Mouse (Mus musculus) embryo, embryonic 11 days (tissue): ENCODE results near the gene Eif2ak4.

ENCODE experiments used
- DNase-seq: peaks from one replicate; pipeline ENCODE4 v3.0.0-alpha.2; 2015

Eif2ak4 gene

GRCm38 (mm10) chr2:118406811-118407210, 18.4 kb downstream of the Eif2ak4 start:
- DNase-seq = no peak

- no peak for DNase-seq
These were observed 20.0 kb downstream of the Eif2ak4 start for GRCm38 (mm10) chr2:118408336-118408895.

- DNase-seq = no peak
These were observed 24.4 kb downstream of the Eif2ak4 start for GRCm38 (mm10) chr2:118412821-118413220.

DNA sequence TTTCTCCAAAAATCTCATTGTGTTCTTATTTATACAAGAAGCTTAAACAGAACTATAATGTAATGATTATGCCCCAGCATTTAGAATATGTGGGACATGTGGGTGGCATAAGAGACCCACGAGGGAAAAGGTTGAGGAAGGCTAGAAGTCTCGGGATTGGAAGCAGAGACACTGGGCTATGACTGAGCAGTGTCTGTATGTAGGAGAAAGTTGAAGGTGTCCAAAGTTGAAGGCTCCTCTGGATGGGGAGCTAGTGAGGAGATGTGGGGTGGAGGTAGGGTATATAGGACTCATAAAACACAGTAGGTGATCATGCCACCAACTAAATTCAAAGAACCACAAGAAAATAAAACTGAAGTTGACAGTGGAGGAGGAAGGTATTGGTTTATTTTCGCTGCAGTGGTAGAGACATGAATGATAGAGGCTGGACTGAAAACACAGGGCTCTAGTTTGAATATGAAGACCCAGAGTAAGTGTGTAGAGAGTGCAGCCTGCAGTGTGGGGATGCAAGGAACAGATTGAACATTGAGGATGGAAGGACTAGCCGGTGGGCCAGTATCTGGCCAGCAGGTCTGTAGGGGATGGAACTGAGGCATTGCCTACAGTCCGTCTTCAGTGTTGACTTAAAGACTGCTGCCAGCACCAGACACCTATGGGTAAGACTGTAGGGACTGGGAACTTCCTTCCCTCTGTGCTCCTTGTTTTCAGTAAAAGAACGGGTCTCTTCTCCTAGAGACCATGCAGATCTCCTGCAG, 27.4 kb downstream of the Eif2ak4 start:
- DNase-seq = no peak

DNA sequence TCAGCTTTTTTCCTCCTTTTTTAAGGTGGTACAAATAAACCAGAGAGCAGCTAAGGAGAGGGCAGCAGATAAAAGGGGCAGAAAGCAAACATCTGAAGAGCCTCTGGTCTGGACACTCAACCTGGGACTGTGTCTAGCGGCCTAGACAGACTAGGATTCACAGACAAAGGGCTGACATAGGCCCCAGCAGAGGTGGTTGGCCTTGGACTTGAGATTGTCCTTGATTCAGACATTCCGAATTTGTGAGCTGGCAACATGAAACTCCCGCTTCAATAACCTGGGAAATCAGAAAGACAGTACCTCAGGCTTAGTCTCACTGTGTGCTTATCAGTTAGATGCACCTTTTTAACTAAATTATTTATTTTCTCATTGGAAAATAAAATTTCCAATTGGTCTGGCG, 29.7 kb downstream of the Eif2ak4 start:
- no peak for DNase-seq

DNA sequence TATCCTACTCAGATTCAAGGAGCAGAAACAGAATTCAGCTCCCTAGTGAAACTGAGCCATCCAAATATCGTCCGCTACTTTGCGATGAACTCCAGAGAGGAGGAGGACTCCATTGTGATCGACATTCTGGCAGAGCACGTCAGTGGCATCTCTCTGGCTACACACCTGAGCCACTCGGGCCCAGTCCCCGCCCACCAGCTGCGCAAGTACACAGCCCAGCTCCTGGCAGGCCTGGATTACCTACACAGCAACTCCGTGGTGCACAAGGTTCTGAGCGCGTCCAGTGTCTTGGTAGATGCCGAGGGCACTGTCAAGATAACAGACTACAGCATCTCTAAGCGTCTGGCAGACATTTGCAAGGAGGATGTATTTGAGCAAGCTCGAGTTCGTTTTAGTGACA, 33.5 kb downstream of the Eif2ak4 start:
- DNase-seq = no peak

DNA sequence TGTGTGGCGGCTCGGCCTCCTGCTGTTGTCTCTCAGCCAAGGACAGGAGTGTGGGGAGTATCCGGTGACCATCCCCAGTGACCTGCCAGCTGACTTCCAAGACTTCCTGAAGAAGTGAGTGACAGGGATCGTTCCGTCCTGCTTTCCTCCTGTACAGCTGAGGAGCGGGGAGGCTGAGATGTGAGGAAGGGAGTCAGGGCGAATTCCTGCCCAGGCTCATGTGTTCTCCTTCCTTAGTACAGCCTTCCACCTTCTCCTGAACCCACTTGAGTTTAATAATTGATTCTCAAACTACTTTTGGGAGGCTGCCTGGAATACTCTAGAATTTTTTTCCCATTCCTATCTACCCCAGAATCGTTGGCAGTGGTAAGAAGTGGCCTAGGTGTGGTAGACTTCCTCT, 34.0 kb downstream of the Eif2ak4 start:
- DNase-seq = no peak

- no peak for DNase-seq
These were observed 39.9 kb downstream of the Eif2ak4 start for GRCm38 (mm10) chr2:118428296-118428695.

DNA sequence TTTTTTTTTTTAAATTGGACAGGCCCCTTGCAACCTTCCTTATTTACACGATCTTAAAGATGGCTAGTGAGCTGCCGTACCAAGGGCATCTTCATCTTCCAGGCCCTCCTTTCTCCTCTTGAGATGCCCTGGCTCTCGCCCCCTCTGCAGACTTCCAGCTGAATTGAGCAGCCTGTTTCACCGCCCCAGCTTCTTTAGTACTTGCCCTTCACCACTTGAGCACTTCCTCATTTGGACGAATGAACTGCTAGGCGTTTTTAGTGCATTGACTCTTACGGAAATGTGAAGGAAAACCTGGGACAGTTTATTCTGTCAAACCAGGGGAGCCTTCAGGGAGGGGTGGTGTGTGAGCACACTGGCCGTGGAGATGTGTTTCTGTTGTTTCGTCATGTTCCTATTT, 40.9 kb downstream of the Eif2ak4 start:
- DNase-seq = no peak

- DNase-seq = no peak
These were observed 42.2 kb downstream of the Eif2ak4 start for GRCm38 (mm10) chr2:118430630-118431029.

DNA sequence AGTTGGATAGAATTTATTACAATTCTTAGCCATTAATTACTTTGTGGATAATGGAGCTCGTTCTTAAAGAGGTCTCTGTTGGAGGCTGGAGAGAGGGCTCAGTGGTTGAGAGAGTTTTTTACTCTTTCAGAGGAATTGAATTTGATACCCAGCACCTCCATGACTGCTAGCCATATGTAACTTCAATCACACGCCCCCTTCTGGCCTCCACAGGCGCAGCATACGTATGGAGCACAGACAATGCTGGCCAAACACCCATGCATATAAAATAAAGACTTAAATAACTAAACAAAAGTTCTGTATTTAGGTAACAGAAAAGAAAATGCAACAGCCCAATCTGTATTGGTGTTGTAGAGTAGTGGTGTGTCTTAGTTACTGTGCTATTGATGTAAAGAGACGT, 43.2 kb downstream of the Eif2ak4 start:
- DNase-seq = peak; percentile 54

- DNase-seq = no peak
These were observed 53.8 kb downstream of the Eif2ak4 start for GRCm38 (mm10) chr2:118442172-118442571.

DNA sequence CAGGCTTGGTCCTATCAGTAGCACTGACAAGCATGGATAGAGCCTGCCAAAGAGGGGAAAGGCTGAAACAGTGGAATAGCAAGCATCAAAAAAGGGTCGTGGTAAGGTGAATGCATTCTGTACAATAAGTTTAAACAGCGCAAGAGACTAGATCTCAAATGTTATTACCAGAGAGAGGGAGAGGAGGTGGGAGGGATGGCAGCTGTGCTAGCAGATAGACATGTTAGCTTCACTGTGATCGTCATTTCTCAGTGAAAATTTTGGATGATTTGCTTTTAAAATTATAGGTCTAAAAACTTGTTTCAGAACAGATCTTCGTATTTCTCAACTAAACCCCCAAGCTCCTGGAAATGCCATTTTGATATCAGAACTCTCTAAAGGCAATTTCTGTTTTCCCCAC, 54.3 kb downstream of the Eif2ak4 start:
- no peak for DNase-seq

DNA sequence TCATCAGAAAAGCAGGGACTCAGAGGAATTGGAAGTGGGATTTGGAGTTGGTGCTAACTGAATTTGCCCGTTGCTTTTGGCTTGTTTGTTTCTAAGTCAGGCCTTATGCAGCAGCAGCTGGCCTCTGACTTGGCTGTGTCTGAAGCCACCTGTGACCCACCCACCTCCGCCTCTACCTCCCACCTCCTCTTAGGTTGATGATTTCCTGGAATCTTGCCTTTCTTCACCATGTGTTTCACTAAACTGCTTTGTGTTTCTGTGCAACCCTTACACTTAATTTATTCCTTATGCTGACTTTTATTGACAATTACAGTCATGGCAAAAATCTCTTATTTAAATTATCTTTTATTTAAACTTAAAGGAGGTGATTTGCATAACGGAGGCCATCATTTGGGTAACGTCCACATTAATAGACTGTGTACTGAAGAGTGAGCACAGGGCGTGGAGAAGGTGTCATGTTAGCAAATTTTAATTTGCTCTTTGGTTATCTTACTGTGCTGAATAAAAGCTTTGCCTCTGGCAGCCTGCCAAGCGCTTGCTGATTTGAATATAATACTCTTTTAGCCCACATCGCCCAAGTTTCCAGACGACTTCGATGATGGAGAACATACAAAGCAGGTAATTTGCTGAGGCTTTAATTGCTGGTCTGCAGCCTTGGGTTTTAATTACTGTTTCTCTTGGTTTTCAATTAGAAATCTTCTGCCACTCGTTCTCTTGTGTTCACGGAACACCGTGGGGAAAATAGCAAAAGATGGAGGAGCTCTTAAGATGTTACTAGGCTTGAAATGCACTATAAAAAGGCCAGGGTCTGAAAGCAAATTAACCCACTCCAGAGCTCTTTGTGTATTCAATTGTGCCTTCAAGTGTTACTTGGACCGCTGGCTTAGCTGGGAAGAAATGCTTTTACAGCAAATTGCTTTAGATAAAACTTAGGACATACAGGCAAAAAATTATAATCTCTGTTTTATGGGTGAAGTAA, 57.6 kb downstream of the Eif2ak4 start:
- no peak for DNase-seq

- DNase-seq = no peak
These were observed 59.8 kb downstream of the Eif2ak4 start for GRCm38 (mm10) chr2:118448181-118448580.

DNA sequence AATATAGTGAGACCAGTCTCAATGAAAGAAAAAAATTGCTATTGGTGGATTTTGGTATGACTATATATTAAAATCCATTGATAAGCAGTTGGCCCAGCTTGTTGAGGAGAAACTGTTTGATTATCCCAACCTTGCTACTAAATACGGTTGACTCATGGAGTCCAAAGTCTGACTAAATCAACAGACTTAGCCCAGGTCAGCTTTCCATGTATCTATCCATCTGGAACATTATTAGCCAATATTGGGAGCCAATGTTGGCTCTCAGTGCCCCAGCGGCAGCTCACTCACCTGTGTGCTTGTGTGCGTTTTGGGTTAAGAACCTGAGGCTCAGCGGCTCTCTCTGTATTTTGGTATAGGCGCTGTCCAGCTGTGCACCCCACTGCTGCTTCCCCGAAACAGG, 62.6 kb downstream of the Eif2ak4 start:
- no peak for DNase-seq

- DNase-seq = no peak
These were observed 68.6 kb downstream of the Eif2ak4 start for GRCm38 (mm10) chr2:118457029-118457428.

GRCm38 (mm10) chr2:118457463-118458261, 69.2 kb downstream of the Eif2ak4 start:
- DNase-seq = peak; percentile 33

DNA sequence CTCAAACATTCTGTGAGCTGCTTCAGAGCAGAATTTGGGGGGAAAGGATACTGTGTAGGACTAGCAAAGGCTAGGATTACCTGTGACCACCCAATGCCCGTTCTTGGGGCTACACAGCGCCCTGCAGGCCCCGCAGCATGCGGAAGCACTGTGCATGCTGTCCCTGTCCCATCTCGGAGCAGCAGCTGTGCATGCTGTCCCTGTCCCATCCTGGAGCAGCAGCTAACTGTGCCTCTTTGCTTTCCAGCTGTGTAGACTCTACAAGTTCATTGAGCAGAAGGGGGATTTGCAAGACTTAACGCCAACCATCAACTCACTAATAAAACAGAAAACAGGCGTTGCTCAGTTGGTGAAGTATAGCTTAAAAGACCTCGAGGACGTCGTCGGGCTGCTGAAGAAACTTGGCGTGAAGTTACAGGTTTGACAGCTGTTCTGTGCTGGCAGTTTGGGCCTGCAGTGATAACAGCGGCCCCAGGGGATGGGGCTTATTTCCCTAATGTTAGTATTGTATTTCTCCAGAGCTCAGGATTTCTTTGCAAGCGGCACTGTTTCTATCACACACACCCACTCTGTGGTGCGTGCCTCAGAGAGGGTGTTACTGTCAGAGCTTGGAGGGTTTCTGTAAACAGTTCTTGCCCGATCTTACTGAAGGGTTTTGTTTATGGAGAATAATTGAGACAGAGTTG, 73.2 kb downstream of the Eif2ak4 start:
- DNase-seq = peak; percentile 23

DNA sequence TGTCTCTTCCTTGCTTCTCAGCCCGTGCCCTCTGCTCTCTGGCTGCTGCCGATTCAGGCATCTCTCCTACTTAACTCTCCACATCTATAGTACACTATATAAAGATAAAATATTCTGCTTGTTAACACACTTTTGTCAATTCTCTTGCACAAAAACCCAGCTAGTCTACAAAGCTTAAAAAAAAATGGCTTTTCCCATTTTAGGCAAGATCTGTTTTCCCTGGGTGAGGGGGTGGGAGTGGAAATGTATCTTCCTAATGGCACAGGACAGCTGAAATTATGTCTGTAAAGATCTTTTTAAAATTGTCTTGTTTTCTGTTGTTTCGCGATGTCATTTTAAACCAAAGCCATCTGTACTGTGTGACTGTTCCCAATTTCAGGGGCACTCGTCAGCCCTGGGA, 75.1 kb downstream of the Eif2ak4 start:
- no peak for DNase-seq

DNA sequence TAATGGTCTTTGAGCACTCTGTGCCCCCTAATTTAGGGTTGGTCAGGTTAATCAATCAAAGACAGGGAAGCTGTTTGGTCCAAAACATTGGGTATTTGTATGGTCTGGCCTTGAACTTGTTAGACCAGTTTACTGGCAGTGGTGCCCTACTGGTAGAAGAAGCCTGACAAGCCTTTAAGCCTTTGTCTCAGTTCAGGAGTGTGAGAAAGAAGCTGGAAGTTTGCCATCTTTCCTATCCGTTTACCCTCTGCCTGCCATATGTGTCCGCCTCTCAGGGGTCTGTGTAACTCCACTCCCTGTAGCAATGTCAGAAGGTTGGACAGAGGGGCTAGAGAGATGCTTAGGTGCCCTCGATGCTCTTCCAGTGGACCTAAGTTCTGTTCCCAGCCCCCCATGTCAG, 76.0 kb downstream of the Eif2ak4 start:
- no peak for DNase-seq

GRCm38 (mm10) chr2:118465894-118466293, 77.5 kb downstream of the Eif2ak4 start:
- no peak for DNase-seq
